ENCODE assay signal across 8 mouse cellular contexts in genomic region chr8:106137906-106138477, GRCm38 (mm10). TPM values are rescaled to one million over a fixed set of nuclear protein-coding genes. Genes with fewer than 3 reads are reported as not detected.
DNase-seq lines count a peak whose midpoint lies in the region; ATAC-seq and TF ChIP-seq lines count a peak whose summit lies in the region.

No protein-coding gene starts in this region.

- WGBS in embryonic facial prominence, embryonic 14.5 days: 1% methylated on average over 23 of the region's 24 CpGs
- under 1% methylated on average over 24 of the region's 24 CpGs for WGBS in limb, embryonic 13.5 days
- 1% methylated on average over 24 of the region's 24 CpGs for WGBS in midbrain, embryonic 12.5 days

- peak overlapping the region; percentile 53 for H3K9ac ChIP-seq in embryonic facial prominence, embryonic 14.5 days (ENCODE audit: low read depth, low read length)
- H3K9ac ChIP-seq in limb, embryonic 13.5 days: peak overlapping the region; percentile 68
- H3K9ac ChIP-seq in midbrain, embryonic 12.5 days (replicated peaks): peak overlapping the region; percentile 39

- peak overlapping the region; percentile 95 for H3K4me2 ChIP-seq in embryonic facial prominence, embryonic 14.5 days (ENCODE audit: low read depth, low read length)
- peak overlapping the region; percentile 94 for H3K4me2 ChIP-seq in limb, embryonic 13.5 days (replicated peaks)
- H3K4me2 ChIP-seq in midbrain, embryonic 12.5 days (replicated peaks): peak overlapping the region; percentile 65

- H3K9me3 ChIP-seq in erythroblast, embryonic 14.5 days (ENCODE audit: control insufficient read depth, low read length): peaks cover 20% of the 10 kb centered on the region; the same call in 1 of the 2 replicates
- H3K9me3 ChIP-seq in G1E (replicated peaks): no peaks in the 10 kb centered on the region; the same call in 1 of the 2 replicates
- no peaks in the 10 kb centered on the region for H3K9me3 ChIP-seq in embryonic facial prominence, embryonic 14.5 days (ENCODE audit: control insufficient read depth, low read length)
- H3K9me3 ChIP-seq in limb, embryonic 13.5 days: no peaks in the 10 kb centered on the region
- no peaks in the 10 kb centered on the region for H3K9me3 ChIP-seq in midbrain, embryonic 12.5 days

- peaks cover 7% of the 10 kb centered on the region for H3K36me3 ChIP-seq in erythroblast, embryonic 14.5 days (ENCODE audit: control insufficient read depth)
- H3K36me3 ChIP-seq in G1E (replicated peaks): peaks cover 15% of the 10 kb centered on the region
- 0 out of 2 replicates have a peak, but pooled peaks cover under 1% of the 10 kb centered on the region for H3K36me3 ChIP-seq in embryonic facial prominence, embryonic 14.5 days (ENCODE audit: control insufficient read depth, insufficient read depth, low read length)
- peaks cover 3% of the 10 kb centered on the region; the same call in 1 of the 2 replicates for H3K36me3 ChIP-seq in limb, embryonic 13.5 days
- no peaks in the 10 kb centered on the region for H3K36me3 ChIP-seq in midbrain, embryonic 12.5 days

- H3K4me1 ChIP-seq in erythroblast, embryonic 14.5 days (ENCODE audit: control insufficient read depth): peaks cover 30% of the 10 kb centered on the region
- peaks cover 42% of the 10 kb centered on the region for H3K4me1 ChIP-seq in G1E (ENCODE audit: insufficient read depth, low read depth, low read length)
- H3K4me1 ChIP-seq in embryonic facial prominence, embryonic 14.5 days (ENCODE audit: control insufficient read depth, insufficient read depth, low read length): 0 out of 2 replicates have a peak, but pooled peaks cover 4% of the 10 kb centered on the region
- peaks cover 39% of the 10 kb centered on the region for H3K4me1 ChIP-seq in limb, embryonic 13.5 days
- peaks cover 30% of the 10 kb centered on the region for H3K4me1 ChIP-seq in midbrain, embryonic 12.5 days

- H3K27ac ChIP-seq in embryonic facial prominence, embryonic 14.5 days (replicated peaks; ENCODE audit: low read depth, low read length): peak overlapping the region; percentile 67
- no peak overlapping the region for H3K27ac ChIP-seq in limb, embryonic 13.5 days
- no peak overlapping the region for H3K27ac ChIP-seq in midbrain, embryonic 12.5 days (replicated peaks)

- no peak for ATAC-seq in erythroblast, adult 5-6 weeks (replicated peaks; ENCODE audit: low FRiP score, poor library complexity, severe bottlenecking)
- no peak for ATAC-seq in G1E (ENCODE audit: extremely low read depth, insufficient number of reproducible peaks, low FRiP score, poor library complexity, severe bottlenecking)
- ATAC-seq in embryonic facial prominence, embryonic 14.5 days (ENCODE audit: low read depth): peak; percentile 19; the same call in 1 of the 2 replicates
- ATAC-seq in hematopoietic stem cell, adult 5-6 weeks (replicated peaks in 1 of 2; ENCODE audit: insufficient read depth in 1 of 2, low FRiP score in 2 of 2, low TSS enrichment in 1 of 2, low read depth in 1 of 2, poor library complexity in 2 of 2, severe bottlenecking in 2 of 2): peak; percentile 14 to 41; a peak in 2 of 4 replicates
- ATAC-seq in limb, embryonic 13.5 days (ENCODE audit: low FRiP score, low read depth): peak; percentile 62; the same call in 1 of the 2 replicates
- ATAC-seq in midbrain, embryonic 12.5 days (ENCODE audit: low FRiP score, low read depth): no peak

- H3K4me3 ChIP-seq in erythroblast, embryonic 14.5 days (replicated peaks): peak overlapping the region; percentile 56
- H3K4me3 ChIP-seq in G1E (ENCODE audit: low read depth, low read length): peak overlapping the region; percentile 58; the same call in 1 of the 2 replicates
- peak overlapping the region; percentile 50 for H3K4me3 ChIP-seq in embryonic facial prominence, embryonic 14.5 days (ENCODE audit: low read depth, low read length)
- peak overlapping the region; percentile 55 for H3K4me3 ChIP-seq in limb, embryonic 13.5 days
- peak overlapping the region; percentile 43 for H3K4me3 ChIP-seq in midbrain, embryonic 12.5 days

- no peak for DNase-seq in G1E (ENCODE audit: low spot score)
- peak; percentile 83 for DNase-seq in embryonic facial prominence, embryonic 14.5 days (ENCODE audit: low spot score)
- peak; percentile 72 for DNase-seq in urinary bladder, postnatal 25 days (ENCODE audit: low spot score)

- TF ChIP-seq CTCF in G1E (IDR thresholded peaks at IDR 0.05; ENCODE audit: low read depth, low read length): no peak

- peaks cover 77% of the 10 kb centered on the region for H3K27me3 ChIP-seq in erythroblast, embryonic 14.5 days (ENCODE audit: control insufficient read depth)
- peaks cover 69% of the 10 kb centered on the region for H3K27me3 ChIP-seq in G1E (ENCODE audit: insufficient read depth, low read length)
- H3K27me3 ChIP-seq in embryonic facial prominence, embryonic 14.5 days (replicated peaks; ENCODE audit: control insufficient read depth, insufficient read depth, low read length): peaks cover 41% of the 10 kb centered on the region
- peaks cover 64% of the 10 kb centered on the region for H3K27me3 ChIP-seq in limb, embryonic 13.5 days
- peaks cover 76% of the 10 kb centered on the region for H3K27me3 ChIP-seq in midbrain, embryonic 12.5 days

RNA-seq across cellular contexts. Expression of gene Esrp2, which starts 1.2 kb away (rescaled TPM):
- polyA plus RNA-seq in erythroblast, embryonic 14.5 days (2012): 0.02 TPM in 1 of 2 replicates, not detected in the other
- total RNA-seq in erythroblast, adult 5-6 weeks (2015; ENCODE audit: low replicate concordance): not detected in 2 replicates
- not detected in 2 replicates for total RNA-seq in erythroblast, adult 5-6 weeks (2017; ENCODE audit: low replicate concordance)
- total RNA-seq in G1E (2014; fragmentation: Nextera tagmentation) (not detected in 2 replicates), G1E (2017) (0.06 TPM in 1 of 2 replicates, not detected in the other)
- not detected in 2 replicates for polyA plus RNA-seq in G1E (2012)
- polyA plus RNA-seq in embryonic facial prominence, embryonic 14.5 days (2014; fragmentation: Nextera tagmentation; extraction: Ambion mirVana): 14.9 and 20.0 TPM in 2 replicates
- total RNA-seq in hematopoietic stem cell, adult 5-6 weeks (2017): not detected in 2 replicates
- polyA plus RNA-seq in limb, embryonic 13.5 days (2015; fragmentation: Nextera tagmentation; extraction: Ambion mirVana): 11.5 and 13.8 TPM in 2 replicates
- polyA plus RNA-seq in midbrain, embryonic 12.5 days (2016; fragmentation: Nextera tagmentation; extraction: Ambion mirVana): 0.87 and 1.3 TPM in 2 replicates

RNA-seq across cellular contexts. Expression of gene Pla2g15, which starts 12.2 kb away (rescaled TPM):
- 0.10 and 0.11 TPM in 2 replicates for polyA plus RNA-seq in erythroblast, embryonic 14.5 days (2012)
- 5.2 and 6.3 TPM in 2 replicates for total RNA-seq in erythroblast, adult 5-6 weeks (2015; ENCODE audit: low replicate concordance)
- total RNA-seq in erythroblast, adult 5-6 weeks (2017; ENCODE audit: low replicate concordance): 3.1 and 5.4 TPM in 2 replicates
- 0.83 TPM in 1 of 2 replicates, not detected in the other for total RNA-seq in G1E (2014; fragmentation: Nextera tagmentation)
- 0.55 and 1.5 TPM in 2 replicates for total RNA-seq in G1E (2017)
- polyA plus RNA-seq in G1E (2012): 0.29 and 0.39 TPM in 2 replicates
- 6.8 and 7.2 TPM in 2 replicates for polyA plus RNA-seq in embryonic facial prominence, embryonic 14.5 days (2014; fragmentation: Nextera tagmentation; extraction: Ambion mirVana)
- 7.9 and 16.3 TPM in 2 replicates for total RNA-seq in hematopoietic stem cell, adult 5-6 weeks (2017)
- polyA plus RNA-seq in limb, embryonic 13.5 days (2015; fragmentation: Nextera tagmentation; extraction: Ambion mirVana): 19.6 and 20.5 TPM in 2 replicates
- polyA plus RNA-seq in midbrain, embryonic 12.5 days (2016; fragmentation: Nextera tagmentation; extraction: Ambion mirVana): 14.2 and 16.7 TPM in 2 replicates

RNA-seq across cellular contexts. Expression of gene Slc7a6, which starts 30.7 kb away (rescaled TPM):
- polyA plus RNA-seq in erythroblast, embryonic 14.5 days (2012): 0.03 and 0.06 TPM in 2 replicates
- total RNA-seq in erythroblast, adult 5-6 weeks (2015; ENCODE audit: low replicate concordance): 2.5 and 3.8 TPM in 2 replicates
- total RNA-seq in erythroblast, adult 5-6 weeks (2017; ENCODE audit: low replicate concordance): 2.2 and 2.5 TPM in 2 replicates
- total RNA-seq in G1E (2014; fragmentation: Nextera tagmentation) (6.6 and 7.1 TPM in 2 replicates), G1E (2017) (4.1 TPM in 2 replicates)
- 1.0 and 1.3 TPM in 2 replicates for polyA plus RNA-seq in G1E (2012)
- 46.9 and 51.6 TPM in 2 replicates for polyA plus RNA-seq in embryonic facial prominence, embryonic 14.5 days (2014; fragmentation: Nextera tagmentation; extraction: Ambion mirVana)
- 21.6 and 23.8 TPM in 2 replicates for total RNA-seq in hematopoietic stem cell, adult 5-6 weeks (2017)
- 59.0 and 68.9 TPM in 2 replicates for polyA plus RNA-seq in limb, embryonic 13.5 days (2015; fragmentation: Nextera tagmentation; extraction: Ambion mirVana)
- 63.2 and 63.8 TPM in 2 replicates for polyA plus RNA-seq in midbrain, embryonic 12.5 days (2016; fragmentation: Nextera tagmentation; extraction: Ambion mirVana)

Comparison
In these comparisons a context has a peak if more than half of its experiments do, and no peak if none do; other contexts are left out.
1. ATAC-seq: peak in embryonic facial prominence, embryonic 14.5 days (single experiment), hematopoietic stem cell, adult 5-6 weeks (2 of 2) and limb, embryonic 13.5 days (single experiment); none in erythroblast, adult 5-6 weeks (single experiment), G1E (single experiment) and midbrain, embryonic 12.5 days (single experiment).
2. RNA of gene Slc7a6, which starts 30.7 kb away (polyA plus RNA-seq): 59.0 to 68.9 TPM in limb, embryonic 13.5 days, 63.2 to 63.8 TPM in midbrain, embryonic 12.5 days and 46.9 to 51.6 TPM in embryonic facial prominence, embryonic 14.5 days; 1.0 to 1.3 TPM in G1E and 0.03 to 0.06 TPM in erythroblast, embryonic 14.5 days; every median in the first group is over 10 times any median in the second.
3. Peak in every context shown above with its lines, with median percentiles within 50 percentile points of each other: H3K4me3 ChIP-seq, H3K4me2 ChIP-seq and H3K9ac ChIP-seq.